Mouse (Mus musculus): ENCODE results near the gene Grap. TPM values are rescaled to one million over a fixed set of nuclear protein-coding genes. Genes with fewer than 3 reads are reported as not detected.

The Grap gene
- polyA plus RNA-seq (2012; fragmentation: generic; extraction: Trizol): 0.14 TPM
- long read RNA-seq, experiment 1, partial matches to known transcripts: 0 of 1 reads
- long read RNA-seq, experiment 1, other reads (novel, unspliced or antisense): 0 of 1 reads
- long read RNA-seq, experiment 2: 0 reads

DNA sequence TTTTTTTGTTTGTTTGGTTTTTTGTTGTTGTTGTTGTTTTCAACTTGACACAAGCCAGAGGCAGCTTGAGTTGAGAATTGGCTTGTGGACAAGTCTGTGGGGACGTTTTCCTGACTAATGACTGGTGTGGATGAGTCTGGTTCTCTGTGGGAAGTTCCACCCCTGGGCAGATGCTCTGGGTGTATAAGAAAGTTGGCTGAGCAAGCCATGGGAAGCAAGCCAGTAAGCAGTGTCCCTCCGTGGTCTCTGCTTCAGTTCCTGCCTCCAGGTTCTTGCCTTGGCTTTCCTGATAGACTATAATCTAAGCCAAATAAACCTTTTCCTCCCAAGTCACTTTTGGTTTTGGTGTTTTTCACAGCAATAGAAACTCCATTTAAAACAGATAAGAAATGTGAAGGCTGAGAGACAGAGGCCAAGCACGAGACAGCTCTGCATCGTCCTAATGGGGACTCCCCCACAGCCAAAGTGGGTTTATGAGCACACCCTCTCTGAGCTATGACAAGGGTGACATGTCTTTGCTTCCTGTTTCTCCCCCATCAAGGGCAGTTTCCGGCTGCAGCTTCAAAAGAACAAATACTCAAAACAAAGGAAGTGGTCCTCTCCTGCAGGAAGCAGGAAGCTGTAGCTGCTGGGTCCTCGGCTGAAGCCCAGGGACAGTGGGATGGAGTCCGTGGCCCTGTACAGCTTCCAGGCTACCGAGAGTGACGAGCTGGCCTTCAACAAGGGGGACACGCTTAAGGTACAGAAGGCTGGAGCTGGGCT lies at the start of gene Grap:
Grap (plus strand) TSS at position 580 of the 762 bp plus-strand sequence.
- no peaks in the 10 kb centered on the region for H3K36me3 ChIP-seq (ENCODE audit: control insufficient read depth, insufficient read depth)
- no peaks in the 10 kb centered on the region for H3K27me3 ChIP-seq (ENCODE audit: control insufficient read depth, insufficient read depth, insufficient read length)
- TF ChIP-seq MYOG (IDR thresholded peaks at IDR 0.05; ENCODE audit: control insufficient read depth, extremely low read depth, insufficient read length) (no peak), USF1 (IDR thresholded peaks at IDR 0.05; ENCODE audit: low read depth) (no peak), FOSL1 (IDR thresholded peaks at IDR 0.05; ENCODE audit: insufficient read depth, low read length, poor library complexity, severe bottlenecking) (no peak), MAX (IDR thresholded peaks at IDR 0.05) (no peak), CTCF (IDR thresholded peaks at IDR 0.05; ENCODE audit: control insufficient read depth, insufficient read depth, insufficient read length) (no peak), CEBPB (IDR thresholded peaks at IDR 0.05; ENCODE audit: low read depth) (no peak), MYOD1 (IDR thresholded peaks at IDR 0.05; ENCODE audit: control insufficient read depth, insufficient read length, low read depth) (no peak)
- no peaks in the 10 kb centered on the region for H3K79me2 ChIP-seq (ENCODE audit: control insufficient read depth, insufficient read depth)
- no peak within 1 kb of the TSS for H3ac ChIP-seq (ENCODE audit: control insufficient read depth, insufficient read length, low read depth)
- H3K79me3 ChIP-seq (ENCODE audit: low read depth): no peaks in the 10 kb centered on the region
- no peak within 1 kb of the TSS for H3K4me3 ChIP-seq (ENCODE audit: insufficient read depth, poor library complexity, severe bottlenecking)

DNA sequence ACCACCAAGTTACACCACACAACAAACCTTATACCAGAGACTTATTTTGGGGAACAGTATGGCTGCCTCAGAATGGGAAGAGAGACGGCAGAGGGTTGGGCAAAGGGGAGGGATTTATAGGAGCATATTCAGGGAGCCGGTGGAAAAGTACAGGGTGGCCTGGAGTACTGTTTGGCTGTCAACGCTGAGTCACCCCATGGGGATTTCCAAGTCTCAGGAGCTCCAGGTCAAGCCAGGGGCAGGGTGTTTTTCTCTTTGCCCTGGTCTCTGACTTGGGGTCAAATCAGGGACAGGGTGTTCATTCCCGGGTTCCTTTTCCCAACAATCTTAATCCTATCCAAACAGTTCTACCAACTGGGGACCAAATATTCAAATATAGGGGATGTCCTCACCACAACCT lies 45.0 kb upstream of the Grap start:
- H3K79me3 ChIP-seq (ENCODE audit: low read depth): no peaks in the 10 kb centered on the region

DNA sequence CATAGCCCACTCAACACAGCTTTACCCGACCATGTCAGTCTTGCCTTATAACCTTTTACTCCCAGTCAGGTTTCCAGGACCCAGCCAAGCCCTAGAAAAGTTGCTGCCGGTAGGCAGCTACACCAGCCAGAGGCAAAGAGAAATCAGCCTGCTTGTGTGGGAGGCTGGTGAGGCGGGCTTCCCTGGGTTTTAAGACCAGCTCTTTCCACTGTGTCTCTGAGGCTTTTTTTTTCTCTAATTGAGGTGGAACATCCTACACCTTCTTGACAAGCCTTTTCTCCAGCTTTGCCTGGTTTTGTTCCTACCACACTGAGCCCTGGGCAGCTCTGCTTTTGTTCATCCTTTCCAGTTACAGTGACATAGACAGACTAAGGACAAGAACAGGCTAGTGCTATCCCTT lies 41.9 kb upstream of the Grap start:
- Histone ChIP-seq H3K27me3 (ENCODE audit: control insufficient read depth, insufficient read depth, insufficient read length) (no peaks in the 10 kb centered on the region), H3ac (ENCODE audit: control insufficient read depth, insufficient read length, low read depth) (no peak overlapping the region), H3K36me3 (ENCODE audit: control insufficient read depth, insufficient read depth) (no peaks in the 10 kb centered on the region), H3K4me3 (ENCODE audit: insufficient read depth, poor library complexity, severe bottlenecking) (no peak overlapping the region), H3K79me3 (ENCODE audit: low read depth) (no peaks in the 10 kb centered on the region), H3K79me2 (ENCODE audit: control insufficient read depth, insufficient read depth) (no peaks in the 10 kb centered on the region)
- TF ChIP-seq MAX (IDR thresholded peaks at IDR 0.05) (no peak), MYOG (IDR thresholded peaks at IDR 0.05; ENCODE audit: control insufficient read depth, extremely low read depth, insufficient read length) (no peak), FOSL1 (IDR thresholded peaks at IDR 0.05; ENCODE audit: insufficient read depth, low read length, poor library complexity, severe bottlenecking) (no peak), CTCF (IDR thresholded peaks at IDR 0.05; ENCODE audit: control insufficient read depth, insufficient read depth, insufficient read length) (no peak), USF1 (IDR thresholded peaks at IDR 0.05; ENCODE audit: low read depth) (no peak), CEBPB (IDR thresholded peaks at IDR 0.05; ENCODE audit: low read depth) (no peak), MYOD1 (IDR thresholded peaks at IDR 0.05; ENCODE audit: control insufficient read depth, insufficient read length, low read depth) (no peak)

More for the DNA sequence above, 45.0 kb upstream of the Grap start:
- no peak overlapping the region for H3ac ChIP-seq (ENCODE audit: control insufficient read depth, insufficient read length, low read depth)
- no peaks in the 10 kb centered on the region for H3K27me3 ChIP-seq (ENCODE audit: control insufficient read depth, insufficient read depth, insufficient read length)
- H3K36me3 ChIP-seq (ENCODE audit: control insufficient read depth, insufficient read depth): no peaks in the 10 kb centered on the region
- H3K79me2 ChIP-seq (ENCODE audit: control insufficient read depth, insufficient read depth): no peaks in the 10 kb centered on the region
- no peak overlapping the region for H3K4me3 ChIP-seq (ENCODE audit: insufficient read depth, poor library complexity, severe bottlenecking)
- TF ChIP-seq USF1 (IDR thresholded peaks at IDR 0.05; ENCODE audit: low read depth) (no peak), FOSL1 (IDR thresholded peaks at IDR 0.05; ENCODE audit: insufficient read depth, low read length, poor library complexity, severe bottlenecking) (peak; percentile 28)

DNA sequence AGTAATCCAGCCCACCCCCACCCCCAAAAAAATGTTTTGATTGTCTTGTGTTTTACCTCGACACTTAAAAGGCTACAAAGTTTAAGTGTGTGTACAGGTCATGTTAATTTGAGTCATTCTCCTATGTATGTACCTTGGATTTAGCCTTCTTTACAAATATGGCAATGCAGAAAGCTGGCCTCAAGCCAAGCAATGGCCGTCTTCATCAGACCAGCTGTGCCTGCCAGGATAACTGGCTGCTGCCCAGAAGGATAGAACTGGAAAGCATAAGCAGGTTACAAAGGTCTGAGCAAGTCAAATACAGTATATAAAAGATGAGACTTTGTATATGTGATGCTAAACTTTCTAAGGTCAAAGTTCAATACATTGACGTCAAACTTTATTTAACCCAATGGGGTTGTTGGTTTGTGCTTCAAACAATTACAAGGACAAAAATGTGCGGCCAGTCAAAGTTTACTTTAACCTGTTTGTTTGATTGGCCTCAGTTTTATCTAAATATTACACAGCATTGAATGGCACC lies 40.9 kb upstream of the Grap start:
- Histone ChIP-seq H3K79me2 (ENCODE audit: control insufficient read depth, insufficient read depth) (no peaks in the 10 kb centered on the region), H3K27me3 (ENCODE audit: control insufficient read depth, insufficient read depth, insufficient read length) (no peaks in the 10 kb centered on the region), H3K36me3 (ENCODE audit: control insufficient read depth, insufficient read depth) (no peaks in the 10 kb centered on the region), H3K79me3 (ENCODE audit: low read depth) (no peaks in the 10 kb centered on the region), H3K4me3 (ENCODE audit: insufficient read depth, poor library complexity, severe bottlenecking) (no peak overlapping the region), H3ac (ENCODE audit: control insufficient read depth, insufficient read length, low read depth) (no peak overlapping the region)
- no peak for TF ChIP-seq FOSL1 (IDR thresholded peaks at IDR 0.05; ENCODE audit: insufficient read depth, low read length, poor library complexity, severe bottlenecking)
- no peak for TF ChIP-seq CEBPB (IDR thresholded peaks at IDR 0.05; ENCODE audit: low read depth)
- no peak for TF ChIP-seq MYOG (IDR thresholded peaks at IDR 0.05; ENCODE audit: control insufficient read depth, extremely low read depth, insufficient read length)
- TF ChIP-seq CTCF (IDR thresholded peaks at IDR 0.05; ENCODE audit: control insufficient read depth, insufficient read depth, insufficient read length): no peak
- TF ChIP-seq MAX (IDR thresholded peaks at IDR 0.05): no peak
- TF ChIP-seq MYOD1 (IDR thresholded peaks at IDR 0.05; ENCODE audit: control insufficient read depth, insufficient read length, low read depth): no peak
- TF ChIP-seq USF1 (IDR thresholded peaks at IDR 0.05; ENCODE audit: low read depth): no peak

DNA sequence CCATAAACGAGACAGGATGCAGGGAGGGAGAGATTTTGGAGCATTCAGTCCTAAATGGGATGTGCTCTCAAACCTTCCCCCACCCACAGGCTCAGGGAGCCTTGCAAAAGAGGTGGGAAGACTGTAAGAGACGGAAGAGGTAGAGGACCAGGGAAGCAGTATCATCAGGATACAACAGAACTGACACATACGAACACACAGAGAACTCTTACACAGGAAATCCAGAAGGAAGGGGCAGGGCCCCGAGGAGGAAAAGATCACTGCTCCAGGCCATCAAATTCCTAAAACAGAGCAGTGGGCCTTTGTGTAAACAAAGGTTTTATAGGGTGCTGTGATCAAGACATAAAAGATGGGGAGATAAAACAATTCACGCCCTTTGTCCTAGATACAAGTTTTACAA lies 38.7 kb upstream of the Grap start:
- H3K79me2 ChIP-seq (ENCODE audit: control insufficient read depth, insufficient read depth): no peaks in the 10 kb centered on the region
- H3K27me3 ChIP-seq (ENCODE audit: control insufficient read depth, insufficient read depth, insufficient read length): no peaks in the 10 kb centered on the region
- TF ChIP-seq CTCF (IDR thresholded peaks at IDR 0.05; ENCODE audit: control insufficient read depth, insufficient read depth, insufficient read length) (no peak), USF1 (IDR thresholded peaks at IDR 0.05; ENCODE audit: low read depth) (no peak), FOSL1 (IDR thresholded peaks at IDR 0.05; ENCODE audit: insufficient read depth, low read length, poor library complexity, severe bottlenecking) (no peak), CEBPB (IDR thresholded peaks at IDR 0.05; ENCODE audit: low read depth) (no peak), MYOG (IDR thresholded peaks at IDR 0.05; ENCODE audit: control insufficient read depth, extremely low read depth, insufficient read length) (no peak), MAX (IDR thresholded peaks at IDR 0.05) (no peak), MYOD1 (IDR thresholded peaks at IDR 0.05; ENCODE audit: control insufficient read depth, insufficient read length, low read depth) (no peak)
- no peaks in the 10 kb centered on the region for H3K36me3 ChIP-seq (ENCODE audit: control insufficient read depth, insufficient read depth)
- no peak overlapping the region for H3K4me3 ChIP-seq (ENCODE audit: insufficient read depth, poor library complexity, severe bottlenecking)
- no peaks in the 10 kb centered on the region for H3K79me3 ChIP-seq (ENCODE audit: low read depth)
- H3ac ChIP-seq (ENCODE audit: control insufficient read depth, insufficient read length, low read depth): no peak overlapping the region
